Mouse (Mus musculus): ENCODE results near the gene Mecom. TPM values are rescaled to one million over a fixed set of nuclear protein-coding genes. Genes with fewer than 3 reads are reported as not detected.
"Not testable (repeated sequence)": the region's sequence is repeated elsewhere in the genome, so short reads cannot be mapped to it uniquely, and the experiment has no call there.

Gene Mecom
- polyA plus RNA-seq, 1 experiment from 2014 or later, result 0.79 TPM

DNA sequence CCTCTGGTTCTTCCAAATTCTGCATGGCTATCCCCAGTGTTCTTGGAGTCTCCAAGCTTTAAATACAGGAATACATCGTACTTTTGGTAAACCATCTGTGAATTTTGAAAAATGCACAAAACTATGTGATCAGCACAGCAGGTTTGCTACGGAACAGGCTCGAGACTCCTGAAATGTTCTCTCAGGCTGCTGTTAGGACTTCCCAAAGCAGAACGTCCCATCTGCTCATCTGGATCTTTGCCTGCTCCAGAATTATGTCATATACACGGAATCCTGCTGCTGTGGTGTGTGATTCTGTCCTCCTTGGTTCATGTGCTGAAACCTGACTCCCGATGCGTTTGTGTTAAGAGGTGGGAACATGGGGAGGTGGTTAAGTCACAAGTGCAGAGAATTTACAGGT, 1.1 kb upstream of the Mecom start:
- no peak for ATAC-seq (ENCODE audit: insufficient read depth)

GRCm38 (mm10) chr3:30546831-30547369, 908 bp downstream of the Mecom start:
- Histone ChIP-seq H3K9me3 (replicated peaks) (no peaks in the 10 kb centered on the region), H3K9ac (no peak overlapping the region), H3K27me3 (no peaks in the 10 kb centered on the region), H3K4me3 (replicated peaks) (no peak overlapping the region), H3K27ac (replicated peaks) (no peak overlapping the region), H3K4me2 (no peak overlapping the region), H3K36me3 (replicated peaks) (no peaks in the 10 kb centered on the region), H3K4me1 (replicated peaks) (no peaks in the 10 kb centered on the region)
- no peak for ATAC-seq (ENCODE audit: insufficient read depth)
- 51% methylated on average over 11 of the region's 11 CpGs for WGBS (ENCODE audit: insufficient replicate concordance)

More for the DNA sequence above, 1.1 kb upstream of the Mecom start:
- 66% methylated on average over 7 of the region's 7 CpGs for WGBS (ENCODE audit: insufficient replicate concordance)
- no peaks in the 10 kb centered on the region for H3K9me3 ChIP-seq (replicated peaks)
- H3K27ac ChIP-seq (replicated peaks), result no peak overlapping the region
- no peak overlapping the region for H3K4me3 ChIP-seq (replicated peaks)
- no peak overlapping the region for H3K9ac ChIP-seq
- H3K4me2 ChIP-seq, result no peak overlapping the region
- H3K27me3 ChIP-seq, result no peaks in the 10 kb centered on the region
- H3K4me1 ChIP-seq (replicated peaks), result no peaks in the 10 kb centered on the region
- H3K36me3 ChIP-seq (replicated peaks), result no peaks in the 10 kb centered on the region

DNA sequence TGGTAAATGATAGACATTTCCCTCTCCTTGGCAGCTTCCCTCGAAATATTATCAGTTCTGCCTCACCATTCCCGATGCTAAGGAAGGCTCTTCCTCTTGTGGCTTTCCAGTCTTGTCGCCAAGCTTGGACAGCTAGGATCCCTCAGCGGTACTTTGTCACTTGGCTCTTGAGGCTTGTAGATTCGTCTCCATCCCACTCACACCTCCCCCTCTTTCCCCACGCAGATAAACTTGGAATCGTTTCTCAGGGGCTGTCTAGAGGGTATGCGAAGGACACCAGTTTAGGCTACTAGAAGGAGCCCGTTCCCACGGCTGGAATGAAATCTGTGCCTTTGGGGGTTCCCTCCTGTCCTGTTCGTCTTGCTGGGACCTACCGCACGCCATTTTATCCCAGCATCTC, 1.4 kb downstream of the Mecom start:
- H3K27me3 ChIP-seq, result no peaks in the 10 kb centered on the region
- H3K9me3 ChIP-seq (replicated peaks), result no peaks in the 10 kb centered on the region
- H3K4me1 ChIP-seq (replicated peaks), result no peaks in the 10 kb centered on the region
- 43% methylated on average over 13 of the region's 13 CpGs for WGBS (ENCODE audit: insufficient replicate concordance)
- H3K9ac ChIP-seq, result no peak overlapping the region
- no peak overlapping the region for H3K27ac ChIP-seq (replicated peaks)
- H3K4me2 ChIP-seq, result no peak overlapping the region
- ATAC-seq (ENCODE audit: insufficient read depth), result no peak
- no peaks in the 10 kb centered on the region for H3K36me3 ChIP-seq (replicated peaks)
- no peak overlapping the region for H3K4me3 ChIP-seq (replicated peaks)

- Histone ChIP-seq H3K4me3 (replicated peaks) (no peak overlapping the region), H3K4me2 (no peak overlapping the region), H3K36me3 (replicated peaks) (no peaks in the 10 kb centered on the region), H3K9ac (no peak overlapping the region), H3K27ac (replicated peaks) (no peak overlapping the region), H3K9me3 (replicated peaks) (no peaks in the 10 kb centered on the region), H3K27me3 (no peaks in the 10 kb centered on the region), H3K4me1 (replicated peaks) (no peaks in the 10 kb centered on the region)
- WGBS (ENCODE audit: insufficient replicate concordance), result 64% methylated on average over 5 of the region's 5 CpGs
- ATAC-seq (ENCODE audit: insufficient read depth), result no peak
Observed at GRCm38 (mm10) chr3:30545246-30545645, 2.6 kb downstream of the Mecom start.

DNA sequence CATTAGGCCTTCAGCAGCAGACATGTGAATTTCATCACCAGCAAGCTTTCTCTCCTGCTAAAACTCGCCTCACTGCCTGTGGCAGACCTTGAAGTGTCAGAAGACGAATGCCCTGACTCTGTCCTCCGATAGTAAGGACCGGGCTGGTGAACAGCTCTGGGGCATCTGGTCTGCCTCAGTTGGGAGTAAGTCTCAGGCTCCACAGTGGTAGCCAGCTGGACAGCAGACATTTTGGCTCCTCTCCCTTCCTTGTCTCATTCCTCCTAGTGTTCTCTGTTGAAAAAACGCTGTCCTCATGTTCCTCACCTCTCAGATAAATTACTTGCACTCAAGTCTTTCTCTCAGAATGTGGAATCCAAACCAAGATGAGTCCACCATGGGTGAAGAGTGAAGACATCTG, 3.5 kb downstream of the Mecom start:
- no peak overlapping the region for H3K27ac ChIP-seq (replicated peaks)
- no peak overlapping the region for H3K9ac ChIP-seq
- no peaks in the 10 kb centered on the region for H3K27me3 ChIP-seq
- H3K4me1 ChIP-seq (replicated peaks), result no peaks in the 10 kb centered on the region
- 48% methylated on average over 5 of the region's 5 CpGs for WGBS (ENCODE audit: insufficient replicate concordance)
- no peak for ATAC-seq (ENCODE audit: insufficient read depth)
- no peaks in the 10 kb centered on the region for H3K36me3 ChIP-seq (replicated peaks)
- H3K4me3 ChIP-seq (replicated peaks), result no peak overlapping the region
- no peak overlapping the region for H3K4me2 ChIP-seq
- H3K9me3 ChIP-seq (replicated peaks), result no peaks in the 10 kb centered on the region

GRCm38 (mm10) chr3:30535821-30536220, 12.0 kb downstream of the Mecom start:
- WGBS (ENCODE audit: insufficient replicate concordance), result 70% methylated on average over 11 of the region's 11 CpGs

GRCm38 (mm10) chr3:30520751-30521150, 27.1 kb downstream of the Mecom start:
- not testable (repeated sequence) for H3K9ac ChIP-seq; H3K36me3 ChIP-seq (replicated peaks); H3K4me3 ChIP-seq (replicated peaks); H3K27ac ChIP-seq (replicated peaks); H3K4me1 ChIP-seq (replicated peaks); H3K4me2 ChIP-seq; ATAC-seq (ENCODE audit: insufficient read depth); H3K9me3 ChIP-seq (replicated peaks)
- H3K27me3 ChIP-seq, result peaks cover 27% of the 10 kb centered on the region
- WGBS (ENCODE audit: insufficient replicate concordance), result 36% methylated on average over 3 of the region's 3 CpGs

More at GRCm38 (mm10) chr3:30535821-30536220, 12.0 kb downstream of the Mecom start:
- no peak overlapping the region for H3K27ac ChIP-seq (replicated peaks)
- no peaks in the 10 kb centered on the region for H3K9me3 ChIP-seq (replicated peaks)
- no peaks in the 10 kb centered on the region for H3K36me3 ChIP-seq (replicated peaks)
- no peak overlapping the region for H3K4me2 ChIP-seq
- no peak overlapping the region for H3K9ac ChIP-seq
- no peak overlapping the region for H3K4me3 ChIP-seq (replicated peaks)
- H3K27me3 ChIP-seq, result no peaks in the 10 kb centered on the region
- no peaks in the 10 kb centered on the region for H3K4me1 ChIP-seq (replicated peaks)
- no peak for ATAC-seq (ENCODE audit: insufficient read depth)

DNA sequence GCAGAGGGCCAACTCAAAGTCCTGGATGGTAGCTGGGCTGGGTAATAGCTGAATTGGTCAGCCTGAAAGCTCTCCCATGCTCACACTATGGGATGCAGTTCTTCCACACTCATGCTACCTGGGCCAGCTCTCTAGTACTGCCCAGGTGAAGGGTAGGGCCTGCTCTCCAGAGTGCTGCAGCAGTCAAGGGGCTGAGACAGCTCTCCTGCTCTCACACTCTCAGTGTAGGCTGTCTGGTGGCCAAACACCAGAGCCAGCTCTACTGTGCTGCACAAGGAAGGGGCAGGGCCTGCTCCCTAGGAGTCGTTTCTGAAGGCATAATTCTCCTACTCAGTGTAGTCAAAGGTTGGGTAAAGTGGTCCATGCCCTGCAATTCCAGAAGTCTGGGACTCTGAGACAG, 28.4 kb downstream of the Mecom start:
- no peaks in the 10 kb centered on the region for H3K36me3 ChIP-seq (replicated peaks)
- H3K9me3 ChIP-seq (replicated peaks), result no peaks in the 10 kb centered on the region
- peaks cover 40% of the 10 kb centered on the region for H3K27me3 ChIP-seq
- no peak for ATAC-seq (ENCODE audit: insufficient read depth)
- H3K4me1 ChIP-seq (replicated peaks), result peaks cover 6% of the 10 kb centered on the region; the same call in 1 of the 2 replicates
- H3K4me2 ChIP-seq, result no peak overlapping the region
- 44% methylated on average over 1 of the region's 1 CpGs for WGBS (ENCODE audit: insufficient replicate concordance)
- H3K27ac ChIP-seq (replicated peaks), result no peak overlapping the region
- no peak overlapping the region for H3K4me3 ChIP-seq (replicated peaks)
- no peak overlapping the region for H3K9ac ChIP-seq

DNA sequence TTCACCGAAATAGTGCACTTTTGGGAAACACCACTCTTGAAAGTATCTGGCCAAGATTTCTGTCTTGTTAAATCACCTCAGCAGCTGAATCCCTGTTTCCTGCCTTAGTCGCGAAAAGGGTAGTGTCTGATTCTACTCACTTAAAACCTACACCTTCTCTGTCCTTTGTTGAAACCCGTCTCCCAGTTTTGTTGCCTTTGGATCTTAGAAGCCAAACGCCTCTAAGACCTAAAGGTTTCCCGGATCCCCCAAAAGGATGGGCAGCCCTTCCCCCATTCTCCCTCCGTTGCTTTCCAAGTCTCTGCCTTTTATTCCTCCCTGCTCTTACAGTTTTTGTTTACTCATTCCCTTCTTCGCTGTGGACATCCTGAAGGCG, 32.0 kb downstream of the Mecom start:
- Histone ChIP-seq H3K4me3 (replicated peaks) (no peak overlapping the region), H3K9me3 (replicated peaks) (no peaks in the 10 kb centered on the region), H3K9ac (no peak overlapping the region), H3K4me2 (no peak overlapping the region), H3K36me3 (replicated peaks) (no peaks in the 10 kb centered on the region), H3K27me3 (peaks cover 77% of the 10 kb centered on the region), H3K4me1 (replicated peaks) (peaks cover 12% of the 10 kb centered on the region; the same call in 1 of the 2 replicates), H3K27ac (replicated peaks) (no peak overlapping the region)
- WGBS (ENCODE audit: insufficient replicate concordance), result 12% methylated on average over 9 of the region's 9 CpGs
- ATAC-seq (ENCODE audit: insufficient read depth), result no peak

DNA sequence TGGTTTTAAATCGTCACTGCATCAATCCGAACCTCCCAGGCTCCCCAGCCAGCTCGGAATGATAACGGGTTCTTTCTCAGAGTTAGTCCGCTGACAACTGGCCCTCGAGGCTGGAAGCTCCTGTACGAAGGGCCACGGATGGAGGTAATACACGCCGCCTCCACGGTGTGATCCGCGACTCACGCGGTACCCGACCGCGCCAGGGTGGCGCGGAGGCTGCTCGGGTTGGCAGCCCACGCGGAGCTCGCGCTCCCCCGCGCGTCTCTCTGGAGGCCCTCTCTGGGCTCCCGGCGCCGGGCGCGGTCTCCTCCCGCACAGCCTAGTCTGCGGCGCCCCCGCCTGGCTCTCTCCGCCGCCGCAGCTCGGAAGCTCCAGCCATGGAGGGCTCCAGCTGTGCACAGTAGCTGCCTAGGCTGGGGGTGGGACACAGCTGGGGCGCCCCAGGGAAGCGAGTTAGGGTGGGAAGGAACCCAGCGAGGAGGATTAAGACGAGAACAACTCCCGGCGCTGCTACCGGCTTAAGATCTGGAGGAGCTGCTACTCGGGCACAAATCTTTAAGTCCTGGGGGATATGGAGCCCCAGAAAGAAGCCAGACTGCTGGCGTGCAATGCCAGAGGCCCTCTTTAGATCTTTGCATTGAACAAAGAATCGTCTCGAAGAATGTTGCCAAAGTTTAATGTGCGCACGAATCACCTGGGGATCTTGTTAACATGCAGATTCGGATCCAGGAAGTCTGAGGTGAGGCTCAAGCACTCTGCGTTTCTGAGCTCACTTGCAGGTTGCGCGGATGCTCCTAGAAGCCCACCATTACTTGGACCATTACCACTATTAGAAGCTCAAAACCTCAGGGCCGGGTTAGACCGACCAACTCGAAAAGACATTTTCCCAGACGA, 32.7 kb downstream of the Mecom start:
- 1% methylated on average over 62 of the region's 62 CpGs for WGBS (ENCODE audit: insufficient replicate concordance)
- peak overlapping the region; percentile 50 for H3K4me2 ChIP-seq
- H3K9ac ChIP-seq, result no peak overlapping the region
- peaks cover 83% of the 10 kb centered on the region for H3K27me3 ChIP-seq
- no peaks in the 10 kb centered on the region for H3K36me3 ChIP-seq (replicated peaks)
- no peaks in the 10 kb centered on the region for H3K9me3 ChIP-seq (replicated peaks)
- no peak overlapping the region for H3K27ac ChIP-seq (replicated peaks)
- H3K4me1 ChIP-seq (replicated peaks), result peaks cover 12% of the 10 kb centered on the region; the same call in 1 of the 2 replicates
- no peak for ATAC-seq (ENCODE audit: insufficient read depth)
- no peak overlapping the region for H3K4me3 ChIP-seq (replicated peaks)

GRCm38 (mm10) chr3:30514051-30514754, 33.6 kb downstream of the Mecom start:
- Histone ChIP-seq H3K27ac (replicated peaks) (no peak overlapping the region), H3K4me2 (peak overlapping the region; percentile 50), H3K27me3 (peaks cover 92% of the 10 kb centered on the region), H3K9ac (no peak overlapping the region), H3K36me3 (replicated peaks) (no peaks in the 10 kb centered on the region), H3K4me3 (replicated peaks) (0 out of 2 replicates have a peak overlapping the region, but pooled peaks have one; percentile 8), H3K9me3 (replicated peaks) (no peaks in the 10 kb centered on the region), H3K4me1 (replicated peaks) (peaks cover 13% of the 10 kb centered on the region)
- ATAC-seq (ENCODE audit: insufficient read depth), result no peak
- WGBS (ENCODE audit: insufficient replicate concordance), result 1% methylated on average over 52 of the region's 52 CpGs

All from liver, embryonic 15.5 days (tissue).